Mouse (Mus musculus): ENCODE results near the gene C2cd2.

The C2cd2 gene

DNA sequence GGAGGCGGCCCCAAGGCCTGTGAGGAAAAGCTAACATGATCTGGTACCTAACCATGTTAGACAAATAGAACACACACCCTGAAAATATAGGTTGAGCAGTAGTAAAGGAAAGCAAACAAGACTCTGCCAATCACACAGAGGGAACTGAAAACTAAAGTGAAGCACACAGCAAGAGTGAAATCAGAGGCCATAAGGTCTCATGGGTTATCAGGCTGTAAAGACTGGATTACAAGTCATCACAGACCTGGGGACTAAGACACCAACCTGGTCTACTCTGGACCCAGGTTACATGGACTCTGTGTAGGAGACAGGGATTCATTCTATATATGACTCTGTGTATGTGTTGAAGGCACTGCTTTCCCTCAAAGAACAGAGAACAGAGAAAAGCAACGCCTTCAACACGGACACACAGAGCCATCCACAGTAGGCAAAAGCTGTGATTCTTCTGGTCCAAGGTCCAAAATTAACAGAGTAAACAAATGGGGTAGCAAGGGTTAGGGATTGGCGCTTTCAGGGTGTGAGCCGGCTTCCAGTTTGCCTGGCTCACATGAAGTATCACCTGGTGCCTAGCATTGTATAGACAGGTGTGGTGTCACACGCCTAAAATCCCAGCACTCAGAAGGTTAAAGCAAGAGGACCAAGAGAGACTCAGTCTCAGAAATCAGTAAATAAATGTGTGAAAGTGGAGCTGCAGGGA is 138.9 kb downstream of the C2cd2 start:
- no peak for DNase-seq (ENCODE audit: extremely low read depth, low read depth, low spot score)

DNA sequence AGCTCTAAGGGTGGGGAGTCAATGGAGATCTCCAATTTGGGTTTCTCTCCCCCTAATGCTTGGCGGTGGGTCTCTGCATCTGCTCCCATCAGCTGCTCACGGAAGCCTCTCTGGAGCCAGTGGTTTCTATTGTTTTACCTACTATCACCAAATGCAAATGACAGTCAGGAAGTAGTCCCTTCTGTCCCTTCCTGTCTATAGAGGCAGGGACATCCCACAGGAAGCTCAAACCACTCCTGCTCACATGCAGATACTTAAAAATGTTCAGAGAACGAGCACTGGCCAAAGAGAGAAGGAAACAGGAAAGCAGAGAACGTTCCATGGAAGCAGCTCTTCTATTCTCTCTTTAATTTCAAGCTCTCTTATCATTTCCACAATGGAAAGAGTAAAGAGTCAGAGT is 142.9 kb downstream of the C2cd2 start:
- DNase-seq (ENCODE audit: extremely low read depth, low read depth, low spot score) = no peak

DNA sequence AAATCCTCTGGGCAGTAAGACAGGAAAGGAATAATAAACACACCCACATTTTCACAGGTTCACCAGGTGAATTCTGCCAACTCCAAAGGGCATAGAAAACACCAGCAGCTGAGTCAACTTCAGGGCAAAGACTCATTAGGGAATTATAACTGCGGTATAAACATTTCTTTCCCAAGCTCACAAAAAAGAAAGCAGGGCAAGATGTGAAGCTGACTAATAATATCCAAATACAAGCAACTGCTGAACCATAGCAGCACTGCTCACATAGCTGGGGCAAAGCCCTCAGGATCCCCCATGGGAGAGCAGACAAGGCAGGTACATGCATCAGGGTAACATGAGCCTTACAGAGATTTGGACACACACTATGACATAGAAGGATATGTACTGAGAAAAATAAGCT is 145.0 kb downstream of the C2cd2 start:
- DNase-seq (ENCODE audit: extremely low read depth, low read depth, low spot score) = no peak

DNA sequence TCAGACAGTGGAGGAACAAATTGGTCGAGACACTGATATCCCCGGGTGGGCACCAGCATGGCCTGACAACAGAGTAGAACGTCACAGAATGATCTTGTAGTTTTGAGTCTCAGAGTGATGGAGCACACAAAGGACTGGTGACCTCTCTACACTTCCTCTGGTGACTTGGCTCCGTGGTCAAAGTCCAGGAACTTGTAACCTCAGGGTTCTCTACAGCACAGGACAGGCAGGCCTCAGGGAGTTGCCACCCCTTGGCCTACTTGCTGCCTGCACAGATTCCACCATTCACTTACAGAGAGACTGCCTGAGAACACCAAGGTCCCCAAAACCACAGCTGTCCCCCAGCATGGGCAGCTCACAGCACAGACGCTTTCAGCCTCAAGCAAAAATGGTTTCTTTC is 147.1 kb downstream of the C2cd2 start:
- DNase-seq (ENCODE audit: extremely low read depth, low read depth, low spot score) = no peak

DNA sequence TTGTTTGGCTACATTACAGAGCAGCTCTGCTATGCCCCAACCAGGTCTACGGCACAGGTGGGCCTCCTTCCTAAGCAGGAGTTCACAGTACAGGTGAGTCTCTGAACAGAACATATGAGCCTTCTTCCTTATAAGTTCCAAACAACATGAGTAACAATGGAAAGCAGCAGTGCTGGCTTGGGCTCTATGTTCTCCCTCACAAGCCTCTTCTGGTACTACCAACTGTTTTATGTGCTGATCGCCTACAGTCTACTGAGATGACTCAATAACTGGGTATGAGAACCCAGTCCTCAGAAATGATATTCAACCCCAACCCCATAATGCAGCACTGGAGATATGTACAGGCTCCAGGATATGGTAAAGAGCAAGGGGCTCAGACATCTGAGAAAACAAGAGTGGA is 148.3 kb downstream of the C2cd2 start:
- DNase-seq (ENCODE audit: extremely low read depth, low read depth, low spot score) = no peak

DNA sequence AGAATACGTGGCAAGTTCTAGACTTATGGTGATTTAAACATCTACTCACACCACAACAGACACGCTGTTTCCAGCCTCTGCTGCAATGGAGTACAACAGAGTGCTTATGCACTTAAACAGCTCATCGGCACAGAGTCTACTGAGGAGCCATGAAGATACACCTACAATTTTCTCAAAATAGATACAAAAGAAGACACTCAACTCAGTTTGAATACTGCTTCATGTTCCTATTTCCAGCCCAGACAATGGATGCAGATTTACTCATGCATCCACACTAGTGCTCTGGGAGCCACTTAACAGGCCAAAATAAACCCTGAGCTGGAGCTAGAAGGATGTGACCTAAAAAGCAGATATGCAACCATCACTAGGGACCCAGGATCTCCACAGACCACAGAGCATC is 153.5 kb downstream of the C2cd2 start:
- DNase-seq (ENCODE audit: extremely low read depth, low read depth, low spot score) = no peak

DNA sequence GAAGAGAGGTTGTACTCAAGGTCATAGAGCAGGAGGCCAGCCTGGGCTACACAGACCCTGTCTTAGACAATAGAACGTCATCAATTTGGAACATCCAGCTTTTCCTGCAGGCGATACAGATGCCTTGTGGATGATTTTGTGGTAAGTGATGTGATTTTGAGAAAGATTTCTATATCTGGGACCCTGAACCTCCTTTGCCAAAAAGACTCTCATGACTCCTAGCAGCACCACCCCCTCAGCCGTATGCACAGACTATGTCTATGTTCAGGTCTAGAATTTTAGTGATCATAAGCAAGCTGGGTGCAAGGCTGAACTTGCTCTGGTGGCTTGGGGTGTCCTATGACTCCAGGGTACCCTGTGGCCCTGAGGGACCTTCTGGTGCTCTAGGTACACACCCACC is 156.8 kb downstream of the C2cd2 start:
- DNase-seq (ENCODE audit: extremely low read depth, low read depth, low spot score) = no peak

Data from fat pad, adult 2 months (tissue).